Mouse (Mus musculus): Measurements from ENCODE around the gene Camkmt.

DNA sequence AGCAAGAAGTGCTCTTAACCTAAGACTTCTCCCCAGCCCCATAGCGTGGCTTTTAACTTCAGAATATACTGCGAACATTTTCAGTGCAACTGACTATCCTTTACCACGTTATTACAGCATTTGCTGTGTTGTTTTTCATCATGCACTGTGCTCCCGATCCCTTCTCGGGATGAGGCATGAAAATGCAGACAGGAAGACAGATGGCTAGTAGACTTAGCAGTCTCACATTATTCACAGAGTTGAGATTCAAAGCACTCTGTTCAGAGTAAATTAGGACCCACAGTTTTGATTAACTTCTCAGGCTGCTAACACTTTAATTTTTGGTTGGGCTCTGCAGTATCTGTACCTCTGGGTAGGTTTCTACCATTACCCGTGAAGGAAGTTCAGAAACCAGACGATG, 189.4 kb downstream of the Camkmt start:
- no peak for TF ChIP-seq POLR2A (IDR thresholded peaks at IDR 0.05; ENCODE audit: low read depth, low read length)
- TF ChIP-seq CTCF (IDR thresholded peaks at IDR 0.05; ENCODE audit: extremely low read depth, insufficient read depth, insufficient read length, insufficient replicate concordance): no peak
